ENCODE assay signal across 15 mouse cellular contexts in the genomic region with DNA sequence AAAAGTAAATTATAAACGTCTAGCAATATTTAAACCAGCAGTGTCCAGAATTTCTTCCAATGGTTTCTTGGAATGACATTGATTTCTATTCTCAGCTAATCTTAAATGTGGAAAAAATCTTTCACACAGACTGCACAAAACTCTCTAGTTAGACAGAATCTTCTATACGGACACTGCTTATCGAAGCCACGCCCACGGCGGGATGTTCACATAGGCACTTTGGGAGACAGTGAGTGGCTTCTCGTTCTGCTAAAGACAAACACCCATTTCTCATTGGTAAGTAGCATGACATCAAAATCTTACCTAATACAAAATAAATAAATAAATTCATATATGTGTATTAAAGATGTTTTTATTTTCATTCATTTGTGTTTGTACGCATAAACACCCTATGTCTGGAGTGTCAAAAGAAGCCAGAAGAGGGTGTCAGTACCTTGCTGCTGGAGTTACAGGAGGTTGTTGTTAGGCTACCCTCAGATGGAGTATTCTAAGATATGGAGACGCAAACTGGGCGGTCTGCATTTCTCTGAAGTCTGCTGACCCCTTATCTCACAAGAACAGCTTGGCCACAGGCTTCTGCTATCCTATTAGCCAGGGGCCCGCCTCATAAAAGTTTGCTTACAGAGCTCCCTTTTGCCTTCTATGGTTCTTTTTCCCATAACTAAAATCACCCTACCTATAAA. TPM values are rescaled to one million over a fixed set of nuclear protein-coding genes. Genes with fewer than 3 reads are reported as not detected.
A peak's percentile ranks its signal among the peaks of the same experiment; 100 is the strongest.
DNase-seq lines count a peak whose midpoint lies in the region; ATAC-seq and TF ChIP-seq lines count a peak whose summit lies in the region.
"Had no signal": no experiment of that assay in that cellular context is flagged by ENCODE, and none has a peak within 500 bp of the region (broad histone marks: within the 10 kb centered on the region; RNA-seq: fewer than 3 reads in every experiment).

No protein-coding gene starts in this region.

- H3K4me3 ChIP-seq in heart, embryonic 13.5 days, result no peak overlapping the region
- peak overlapping the region; percentile 29 for H3K4me3 ChIP-seq in liver, embryonic 12.5 days
- H3K4me3 ChIP-seq in midbrain, postnatal 0 days (ENCODE audit: low read depth, low read length), result no peak overlapping the region
- H3K4me3 ChIP-seq: midbrain, embryonic 10.5 days; neural tube, embryonic 13.5 days had no signal

- no peaks in the 10 kb centered on the region for H3K36me3 ChIP-seq in heart, embryonic 13.5 days
- H3K36me3 ChIP-seq in liver, embryonic 12.5 days, result peaks cover 25% of the 10 kb centered on the region
- no peaks in the 10 kb centered on the region for H3K36me3 ChIP-seq in midbrain, postnatal 0 days (ENCODE audit: insufficient read depth, low read length)
- H3K36me3 ChIP-seq: midbrain, embryonic 10.5 days; neural tube, embryonic 13.5 days had no signal

- peak overlapping the region; percentile 43 for H3K4me2 ChIP-seq in heart, embryonic 13.5 days
- peak overlapping the region; percentile 66 for H3K4me2 ChIP-seq in liver, embryonic 12.5 days
- no peak overlapping the region for H3K4me2 ChIP-seq in midbrain, postnatal 0 days (ENCODE audit: low read depth, low read length, poor library complexity, severe bottlenecking)
- H3K4me2 ChIP-seq: neural tube, embryonic 13.5 days had no signal

- peak; percentile 80 for ATAC-seq in heart, embryonic 13.5 days (ENCODE audit: extremely low read depth, insufficient number of reproducible peaks, low FRiP score, low TSS enrichment)
- ATAC-seq in liver, embryonic 12.5 days, result peak; percentile 98
- no peak for ATAC-seq in midbrain, postnatal 0 days (ENCODE audit: low FRiP score)
- no peak for ATAC-seq in activated CD4-positive, CD25-positive, alpha-beta regulatory T cell, adult 4 months
- ATAC-seq: hindbrain, postnatal 0 days had no signal

- H3K27ac ChIP-seq in heart, embryonic 13.5 days (replicated peaks), result peak overlapping the region; percentile 70
- H3K27ac ChIP-seq in liver, embryonic 12.5 days, result peak overlapping the region; percentile 97
- H3K27ac ChIP-seq in midbrain, postnatal 0 days (ENCODE audit: low read depth, low read length), result no peak overlapping the region
- H3K27ac ChIP-seq: hindbrain, postnatal 0 days; midbrain, embryonic 10.5 days; neural tube, embryonic 13.5 days had no signal

- TF ChIP-seq CTCF in midbrain, postnatal 0 days (IDR thresholded peaks at IDR 0.05), result no peak

- DNase-seq in heart, postnatal 4 days, result no peak
- DNase-seq in c-Kit-positive CD71-positive TER-119-negative erythroid progenitor cells, embryonic 14.5 days (ENCODE audit: low read depth), result peak; percentile 88
- DNase-seq in spleen, postnatal 36 days (ENCODE audit: low spot score in 2 of 2), result peak; percentile 62 to 78
- no peak for DNase-seq in kidney, postnatal 14 days
- no peak for DNase-seq in midbrain, postnatal 0 days (ENCODE audit: low spot score)
- DNase-seq: cerebellum, postnatal 25 days; heart, adult 18-20 months; left cerebral cortex, postnatal 4 days; thymus, postnatal 36 days had no signal

- no peak overlapping the region for H3K9ac ChIP-seq in heart, embryonic 13.5 days
- H3K9ac ChIP-seq in liver, embryonic 12.5 days, result peak overlapping the region; percentile 70
- H3K9ac ChIP-seq in midbrain, postnatal 0 days (replicated peaks; ENCODE audit: low read length, poor library complexity, severe bottlenecking), result no peak overlapping the region
- H3K9ac ChIP-seq: neural tube, embryonic 13.5 days had no signal

- WGBS in heart, embryonic 13.5 days, result 57% methylated on average over 11 of the region's 11 CpGs
- WGBS in liver, embryonic 12.5 days (ENCODE audit: insufficient replicate concordance), result 22% methylated on average over 11 of the region's 11 CpGs
- WGBS in midbrain, postnatal 0 days, result 95% methylated on average over 11 of the region's 11 CpGs

- H3K9me3 ChIP-seq in heart, embryonic 13.5 days, result no peaks in the 10 kb centered on the region
- H3K9me3 ChIP-seq in liver, embryonic 12.5 days (replicated peaks), result no peaks in the 10 kb centered on the region
- H3K9me3 ChIP-seq in midbrain, postnatal 0 days (ENCODE audit: low read length), result no peaks in the 10 kb centered on the region
- H3K9me3 ChIP-seq: midbrain, embryonic 10.5 days; neural tube, embryonic 13.5 days had no signal

- peaks cover 32% of the 10 kb centered on the region for H3K4me1 ChIP-seq in heart, embryonic 13.5 days
- peaks cover 69% of the 10 kb centered on the region for H3K4me1 ChIP-seq in liver, embryonic 12.5 days
- no peaks in the 10 kb centered on the region for H3K4me1 ChIP-seq in midbrain, postnatal 0 days (ENCODE audit: insufficient read depth, low read length)
- H3K4me1 ChIP-seq: midbrain, embryonic 10.5 days; neural tube, embryonic 13.5 days had no signal

- H3K27me3 ChIP-seq in heart, embryonic 13.5 days (replicated peaks), result no peaks in the 10 kb centered on the region
- H3K27me3 ChIP-seq in liver, embryonic 12.5 days (replicated peaks), result no peaks in the 10 kb centered on the region
- no peaks in the 10 kb centered on the region for H3K27me3 ChIP-seq in midbrain, postnatal 0 days (ENCODE audit: insufficient read depth, low read length)
- H3K27me3 ChIP-seq: neural tube, embryonic 13.5 days had no signal

RNA-seq across cellular contexts. Expression of a gene that starts 49.5 kb away (rescaled TPM):
- polyA plus RNA-seq in heart, embryonic 13.5 days (2015; fragmentation: Nextera tagmentation; extraction: Ambion mirVana), result 6.9 and 7.4 TPM in 2 replicates
- total RNA-seq in heart, postnatal 4 days (2021), result 10 to 100 TPM; 10.2 to 10.8 TPM
- 25.2 and 25.9 TPM in 2 replicates for polyA plus RNA-seq in liver, embryonic 12.5 days (2016; fragmentation: Nextera tagmentation; extraction: Ambion mirVana)
- total RNA-seq in midbrain, postnatal 0 days (2014; rRNA removed), result 1.2 and 1.9 TPM in 2 replicates
- polyA plus RNA-seq in midbrain, postnatal 0 days (2015; fragmentation: Nextera tagmentation; extraction: Ambion mirVana), result 0.43 and 0.60 TPM in 2 replicates
- 10 to 100 TPM; 12.4 to 13.0 TPM for polyA plus RNA-seq in activated CD4-positive, CD25-positive, alpha-beta regulatory T cell, adult 4 months (2017; shearing (Covaris generic))

Comparison
In these comparisons a context has a peak if more than half of its experiments do, and no peak if none do; other contexts are left out.
1. ATAC-seq: peak in heart, embryonic 13.5 days (single experiment) and liver, embryonic 12.5 days (single experiment); none in midbrain, postnatal 0 days (single experiment) and activated CD4-positive, CD25-positive, alpha-beta regulatory T cell, adult 4 months (single experiment).
2. DNase-seq: peak in c-Kit-positive CD71-positive TER-119-negative erythroid progenitor cells, embryonic 14.5 days (single experiment) and spleen, postnatal 36 days (2 of 2); none in heart, postnatal 4 days (single experiment), kidney, postnatal 14 days (single experiment) and midbrain, postnatal 0 days (single experiment).